Mouse (Mus musculus): Measurements from ENCODE around the gene Nol10.

DNA sequence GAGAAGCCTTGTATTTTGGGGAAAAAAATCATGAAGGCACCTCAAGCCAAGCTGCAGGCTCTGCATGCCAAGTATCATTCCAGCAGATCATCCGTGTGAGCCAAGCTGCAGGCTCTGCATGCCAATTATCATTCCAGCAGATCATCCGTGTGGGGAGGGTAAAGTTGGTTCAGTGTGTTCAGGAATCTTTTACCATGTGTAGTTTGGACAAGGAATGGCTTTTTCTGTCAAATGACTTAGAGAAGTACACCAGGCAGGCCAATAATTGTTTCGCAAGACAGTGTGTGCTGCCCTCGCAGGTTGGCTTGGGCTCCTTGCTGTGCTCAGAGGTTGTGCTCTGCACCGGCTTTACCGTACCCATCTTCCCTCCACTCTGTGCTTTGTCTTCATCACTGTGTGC lies 28.3 kb downstream of the Nol10 start:
- TF ChIP-seq POLR2A (IDR thresholded peaks at IDR 0.05; ENCODE audit: control insufficient read depth, extremely low read depth, insufficient read depth, low read length, poor library complexity): no peak
- TF ChIP-seq CTCF (IDR thresholded peaks at IDR 0.05; ENCODE audit: borderline replicate concordance, control insufficient read depth, extremely low read depth, insufficient read depth, low read length, poor library complexity): no peak
